Mouse (Mus musculus) spleen, adult 12 weeks (tissue): ENCODE data around the gene Iqschfp.

Experiments used
- DNase-seq: peaks from one replicate; pipeline ENCODE4 v3.0.0; 2022; ENCODE audit warnings: low spot score

Gene Iqschfp

DNA sequence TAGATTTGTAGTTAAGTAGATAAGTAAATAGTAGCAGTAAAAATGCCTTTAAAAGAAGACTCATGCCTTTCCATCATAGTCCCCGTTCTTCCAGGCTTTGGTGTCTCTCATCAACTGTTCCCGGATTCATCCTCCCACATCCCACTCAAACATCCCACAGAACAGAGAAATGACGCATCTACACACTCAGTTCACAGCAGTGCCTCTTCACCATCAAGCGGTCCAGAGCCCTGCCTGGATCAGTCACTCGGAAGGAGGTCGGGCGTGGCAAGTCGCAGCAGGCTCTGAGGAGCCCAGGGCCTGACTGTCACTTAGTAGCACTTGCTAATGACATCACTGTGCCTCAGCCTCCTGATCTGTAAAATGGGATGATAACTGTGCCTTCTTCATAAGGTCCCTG lies 714.7 kb downstream of the Iqschfp start:
- no peak for DNase-seq

DNA sequence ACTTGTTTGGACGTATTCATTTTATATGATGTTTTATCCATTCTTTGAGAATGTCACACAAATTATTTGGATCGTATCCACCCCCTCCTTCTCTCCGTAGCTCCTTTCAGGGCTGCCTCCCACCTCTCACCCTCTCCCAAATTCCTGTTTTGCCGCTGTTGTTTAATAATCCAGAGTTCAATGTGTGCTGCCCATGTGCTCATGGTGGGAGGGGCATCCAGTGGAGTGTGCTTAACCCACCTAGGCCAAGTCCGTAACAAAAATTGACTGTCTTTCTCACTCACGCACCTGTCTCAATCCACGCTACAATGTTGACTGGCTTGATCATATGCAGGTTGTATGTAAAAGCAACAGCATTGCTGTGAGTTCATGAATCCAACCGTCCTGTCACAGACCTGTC lies 715.3 kb downstream of the Iqschfp start:
- no peak for DNase-seq

DNA sequence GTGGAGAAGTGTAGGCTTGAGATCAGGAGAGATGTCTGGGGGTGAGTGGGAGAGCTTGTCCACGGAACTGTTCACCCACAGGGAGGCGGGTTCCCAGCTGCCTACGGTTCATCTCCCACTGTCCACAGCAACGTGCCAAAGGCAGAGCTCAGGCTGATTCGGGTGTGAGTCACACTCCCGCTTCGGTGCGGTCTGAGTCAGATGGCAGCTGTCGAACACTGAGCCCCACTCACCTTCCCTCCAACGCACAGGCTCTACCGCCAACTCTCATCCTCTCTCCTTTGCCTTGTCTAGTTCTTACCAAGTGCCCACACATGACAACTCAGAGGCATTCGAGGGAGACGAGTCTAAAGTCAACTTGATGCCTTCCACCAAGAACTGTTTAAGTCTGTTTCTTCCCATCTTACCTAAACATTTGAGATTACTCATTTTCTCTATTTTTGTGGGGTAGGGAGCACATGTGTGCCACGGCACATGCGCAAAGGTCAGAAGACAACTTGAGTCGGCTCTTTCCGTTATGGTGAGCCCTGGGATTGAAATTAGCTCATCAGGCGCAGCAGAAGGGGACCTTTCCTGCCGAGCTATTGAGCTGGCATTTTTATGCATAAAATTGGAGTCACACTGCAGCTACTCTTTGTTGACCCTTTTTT lies 716.9 kb downstream of the Iqschfp start:
- DNase-seq: no peak

DNA sequence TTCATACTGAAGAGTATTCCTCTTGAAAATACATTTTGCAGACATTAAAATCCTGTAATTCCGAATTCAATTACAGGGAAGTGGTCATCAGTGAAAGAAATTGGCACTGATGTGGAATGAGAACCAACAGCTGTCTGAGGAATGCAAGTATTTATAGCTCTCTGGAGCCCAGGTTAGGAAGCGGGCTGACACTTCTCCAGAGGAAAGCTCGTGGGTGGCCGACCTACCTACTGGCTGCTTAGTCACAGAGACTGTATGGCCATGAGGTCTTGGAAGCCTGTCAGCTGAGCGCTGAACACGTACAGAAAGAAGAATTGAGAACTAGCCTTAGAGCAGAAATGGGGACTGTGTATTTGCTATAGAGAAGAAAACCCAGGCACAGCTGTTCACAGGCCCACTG lies 718.0 kb downstream of the Iqschfp start:
- no peak for DNase-seq

DNA sequence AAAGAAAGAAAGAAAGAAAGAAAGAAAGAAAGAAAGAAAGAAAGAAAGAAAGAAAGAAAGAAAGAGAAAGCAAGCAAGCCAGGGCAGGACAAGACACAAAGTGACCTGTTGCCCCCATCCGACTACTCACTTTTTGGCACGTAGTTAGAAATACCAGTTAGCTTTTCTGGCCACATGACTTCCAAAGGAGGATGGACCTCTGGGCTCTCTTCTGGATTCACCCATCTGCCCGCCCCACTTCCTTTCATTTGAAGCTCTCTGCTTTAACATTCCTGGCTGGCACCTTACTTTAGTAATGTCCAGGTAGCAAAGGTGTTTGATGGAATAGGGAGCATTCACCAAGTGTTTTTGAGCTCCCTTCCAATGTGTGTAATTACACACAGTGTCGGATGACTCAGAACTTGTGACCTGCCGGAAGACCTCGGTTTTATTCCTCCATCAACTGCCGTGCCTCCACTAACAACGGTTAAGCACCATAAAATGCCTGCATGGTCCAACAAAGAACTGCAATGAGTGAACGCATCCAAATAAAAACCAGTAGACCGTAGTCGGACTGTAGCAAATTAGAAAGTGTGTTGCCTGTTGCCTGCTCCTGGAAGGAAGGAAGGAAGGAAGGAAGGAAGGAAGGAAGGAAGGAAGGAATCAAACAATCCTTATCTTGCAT lies 718.7 kb downstream of the Iqschfp start:
- DNase-seq: no peak

DNA sequence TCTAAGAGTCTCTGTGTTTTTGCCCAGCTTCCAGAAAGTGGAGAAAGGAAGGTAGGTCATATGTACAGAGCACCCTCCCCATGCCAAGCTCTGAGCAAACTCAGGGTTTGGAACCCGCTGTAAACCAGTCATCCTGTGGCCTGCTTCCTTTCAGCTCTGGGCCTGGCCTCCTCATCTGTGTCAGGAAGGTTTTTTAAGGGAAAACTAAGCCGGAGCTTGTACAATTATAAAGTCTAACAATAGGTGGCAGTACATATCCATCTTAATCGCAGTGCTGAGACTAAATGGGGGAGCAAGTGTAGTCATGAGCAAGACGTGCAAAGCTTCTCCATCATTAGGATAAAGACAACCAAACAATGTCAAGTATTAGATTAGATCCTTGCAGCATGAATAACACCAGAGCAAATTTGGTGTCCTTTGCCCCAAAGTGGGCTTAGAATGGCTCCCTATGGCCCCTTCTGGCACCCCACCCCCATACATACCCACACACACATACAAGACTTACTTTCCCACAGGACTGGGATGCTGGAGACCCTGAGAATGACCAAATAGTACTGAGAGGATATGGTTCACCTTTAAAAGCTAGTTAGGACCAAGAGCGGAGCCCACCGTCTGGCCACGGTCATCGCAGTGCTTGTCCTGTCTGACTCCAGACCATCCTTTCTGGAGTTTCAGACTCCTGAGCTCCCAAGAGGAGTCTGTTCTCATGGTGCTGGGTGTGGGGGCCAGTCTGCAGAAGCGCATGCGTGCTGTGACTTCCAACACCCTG lies 723.2 kb downstream of the Iqschfp start:
- DNase-seq: no peak

DNA sequence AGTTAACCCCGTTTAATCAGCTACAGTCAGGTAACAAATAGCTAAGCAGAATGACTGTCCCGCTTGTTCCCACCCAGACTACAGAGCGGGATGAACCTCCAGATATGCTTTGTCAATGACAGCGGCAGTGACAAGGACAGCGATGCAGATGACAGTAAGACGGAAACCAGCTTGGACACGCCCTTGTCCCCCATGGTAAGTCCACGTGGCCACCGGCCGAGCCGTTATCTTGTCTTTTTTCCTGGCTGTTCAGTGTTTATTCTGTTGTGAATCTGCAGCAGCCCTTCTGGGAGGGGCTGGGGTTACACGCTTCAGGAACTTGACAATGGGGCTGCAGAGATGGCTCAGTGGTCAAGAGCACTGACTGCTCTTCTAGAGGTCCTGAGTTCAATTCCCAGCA lies 724.3 kb downstream of the Iqschfp start:
- no peak for DNase-seq

DNA sequence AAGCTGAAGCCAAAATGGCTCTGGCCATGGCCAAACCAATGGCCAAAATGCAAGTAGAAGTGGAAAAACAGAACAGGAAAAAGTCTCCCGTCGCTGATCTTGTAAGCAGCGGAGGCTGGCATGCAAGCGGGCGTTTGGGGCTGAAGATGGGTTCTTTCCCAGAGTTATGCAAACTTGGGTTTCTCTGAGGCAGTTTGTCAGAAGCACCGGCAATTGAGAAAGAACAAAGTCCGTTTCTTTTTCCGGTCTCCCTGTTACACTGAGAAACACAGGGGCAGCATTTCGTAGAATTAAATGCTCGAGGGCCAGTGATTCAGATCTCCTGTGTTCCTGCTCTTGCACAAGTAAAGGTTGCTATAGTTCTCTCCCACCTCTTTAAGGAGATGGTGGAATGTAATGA lies 725.7 kb downstream of the Iqschfp start:
- DNase-seq: no peak

DNA sequence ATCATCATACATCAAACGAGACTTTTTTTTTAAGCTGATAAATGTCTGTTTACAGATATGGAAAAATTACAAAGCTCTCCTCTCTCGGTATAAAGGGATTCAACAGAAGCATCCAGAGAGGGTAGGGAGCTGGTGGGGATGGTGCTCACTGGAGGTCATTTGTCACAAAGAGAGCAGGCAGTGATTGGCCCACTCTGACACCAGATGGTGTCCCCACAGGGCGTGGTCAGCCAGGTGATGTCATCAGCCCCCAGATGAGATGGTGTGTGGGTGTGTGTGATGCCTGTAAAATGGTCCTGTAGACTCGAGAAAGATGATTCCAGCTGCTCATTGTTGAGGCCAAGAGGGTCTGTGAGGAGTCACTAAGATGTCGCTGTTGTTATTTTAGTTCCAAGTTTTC lies 727.1 kb downstream of the Iqschfp start:
- DNase-seq: no peak

DNA sequence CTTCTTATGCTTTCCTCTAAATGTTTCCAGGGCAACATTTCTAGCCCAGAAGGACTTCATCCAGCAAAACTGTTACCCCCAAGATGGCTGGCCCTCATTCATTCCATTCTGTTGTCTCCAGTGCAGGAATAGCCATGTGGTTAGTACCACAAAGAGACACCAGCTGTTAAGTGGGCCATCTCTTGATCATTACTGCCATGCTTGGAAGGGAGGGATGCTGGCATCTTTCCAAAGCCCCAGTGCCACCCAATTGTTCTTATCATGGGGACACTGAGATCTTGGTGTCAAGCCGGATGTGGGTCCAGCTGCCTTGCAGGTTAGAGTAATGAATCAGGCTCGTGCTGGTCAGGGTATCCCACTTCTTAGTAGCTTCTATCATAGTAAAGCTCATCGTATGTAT lies 729.9 kb downstream of the Iqschfp start:
- DNase-seq: no peak

DNA sequence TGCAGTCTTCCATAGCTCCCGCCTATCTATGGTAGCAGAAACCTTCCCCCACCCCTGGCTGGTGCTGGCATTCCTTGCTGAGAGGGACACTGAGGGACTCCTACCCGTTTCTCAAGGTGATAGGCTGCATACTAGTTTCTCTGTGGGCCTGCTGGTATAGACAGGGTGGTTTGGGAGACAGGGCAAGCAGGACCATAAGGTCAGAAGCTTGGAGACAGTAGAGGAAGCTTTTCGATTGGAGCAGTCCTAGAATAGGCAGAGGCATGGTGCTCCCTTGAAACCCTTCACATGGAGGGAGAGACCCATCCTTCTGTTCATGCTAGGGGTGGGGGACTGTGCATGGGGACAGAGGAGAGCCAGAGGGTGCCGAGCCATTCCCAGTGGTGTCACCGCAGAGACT lies 731.0 kb downstream of the Iqschfp start:
- no peak for DNase-seq

DNA sequence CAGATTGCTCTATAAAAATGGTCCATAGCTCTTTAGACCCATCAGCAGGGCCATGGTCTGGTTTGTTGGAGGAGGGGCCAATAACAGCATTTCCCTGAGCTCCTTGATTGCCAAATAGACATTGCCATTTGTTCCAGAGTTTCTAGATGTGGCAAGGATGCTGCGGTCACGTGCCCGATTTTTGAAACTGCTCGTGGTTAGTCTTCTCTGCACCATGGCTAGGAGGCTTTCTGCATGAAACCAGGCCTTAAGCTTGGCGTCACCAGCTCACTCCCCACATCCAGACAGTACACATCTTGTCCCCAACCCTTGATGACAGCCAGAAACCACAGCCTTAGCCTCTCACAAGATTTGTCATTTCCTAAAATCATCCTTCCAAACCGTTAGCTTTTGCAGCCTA lies 732.4 kb downstream of the Iqschfp start:
- no peak for DNase-seq

DNA sequence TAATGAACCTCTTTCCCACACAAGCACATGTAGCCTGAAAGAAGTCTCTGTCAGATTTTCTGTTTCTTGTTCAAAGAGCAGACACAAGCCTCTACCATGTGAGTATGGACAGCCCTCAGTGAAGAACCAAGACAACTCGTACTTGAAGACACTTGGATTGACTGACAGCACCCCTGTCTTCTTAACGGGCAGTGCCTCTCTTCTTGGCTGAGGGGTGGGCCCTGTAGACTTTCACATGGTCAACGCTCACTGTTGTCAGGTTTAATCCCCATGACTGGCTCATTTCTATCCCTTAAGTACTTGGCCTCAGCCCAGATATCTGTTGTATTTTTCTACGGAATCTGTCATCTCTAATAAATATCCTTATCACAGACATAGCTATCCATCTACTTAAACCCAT lies 738.2 kb downstream of the Iqschfp start:
- DNase-seq: no peak

DNA sequence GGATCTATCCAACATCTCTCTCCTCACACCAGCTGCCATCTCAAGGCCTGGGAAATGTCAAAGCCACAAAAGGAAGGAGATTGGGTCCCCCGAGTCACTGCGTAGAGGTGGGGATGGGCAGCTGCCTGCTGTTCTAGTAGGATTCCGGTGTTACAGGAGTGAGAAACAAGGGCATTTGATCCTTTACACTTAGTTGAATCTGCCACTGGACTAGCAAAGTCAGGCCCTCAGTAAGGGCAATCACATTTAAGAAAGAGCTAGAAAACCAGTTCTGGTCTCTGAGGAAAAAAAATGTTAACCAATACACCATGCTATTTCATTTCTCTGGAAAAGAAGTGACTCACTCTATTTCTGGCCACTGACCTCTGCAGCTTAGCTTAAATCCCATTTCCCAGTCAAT lies 738.8 kb downstream of the Iqschfp start:
- no peak for DNase-seq

DNA sequence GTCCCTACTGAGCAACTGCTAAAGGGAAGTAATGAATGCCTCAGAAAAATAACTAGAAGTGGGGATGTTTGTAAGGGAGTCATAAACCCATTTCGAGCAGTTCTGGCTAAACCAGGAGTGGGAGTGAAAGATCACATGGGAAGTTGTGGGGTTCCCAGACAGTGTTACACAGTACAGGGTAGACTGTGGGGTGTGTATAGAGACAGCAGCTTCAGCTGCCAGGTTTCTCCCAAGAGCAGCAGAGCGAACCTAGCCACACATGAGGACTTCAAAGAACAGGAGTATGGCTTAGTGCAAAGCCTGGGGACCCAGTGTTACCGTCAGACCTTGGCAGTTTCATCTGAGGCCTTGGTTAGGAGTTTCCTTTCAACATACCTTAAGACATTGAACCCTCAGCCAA lies 740.7 kb downstream of the Iqschfp start:
- no peak for DNase-seq

DNA sequence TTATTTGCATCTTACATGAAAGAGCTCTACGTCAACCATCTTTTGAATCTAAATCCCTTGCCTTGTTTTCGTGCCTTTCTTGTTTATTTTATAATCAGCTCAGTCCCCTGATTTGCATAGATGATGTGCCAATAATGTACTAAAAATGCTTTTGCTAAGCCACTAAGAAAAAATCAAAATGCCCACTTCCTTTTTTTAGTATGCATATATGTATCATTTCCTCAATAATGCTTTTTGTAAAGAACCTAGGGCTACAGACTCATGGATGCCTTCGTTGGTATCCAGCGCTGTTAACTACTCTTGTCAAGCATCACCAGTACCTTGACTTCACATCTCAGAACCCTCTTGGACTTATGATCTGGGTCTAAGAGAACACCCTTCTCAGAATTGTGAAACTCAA lies 741.5 kb downstream of the Iqschfp start:
- DNase-seq: no peak

DNA sequence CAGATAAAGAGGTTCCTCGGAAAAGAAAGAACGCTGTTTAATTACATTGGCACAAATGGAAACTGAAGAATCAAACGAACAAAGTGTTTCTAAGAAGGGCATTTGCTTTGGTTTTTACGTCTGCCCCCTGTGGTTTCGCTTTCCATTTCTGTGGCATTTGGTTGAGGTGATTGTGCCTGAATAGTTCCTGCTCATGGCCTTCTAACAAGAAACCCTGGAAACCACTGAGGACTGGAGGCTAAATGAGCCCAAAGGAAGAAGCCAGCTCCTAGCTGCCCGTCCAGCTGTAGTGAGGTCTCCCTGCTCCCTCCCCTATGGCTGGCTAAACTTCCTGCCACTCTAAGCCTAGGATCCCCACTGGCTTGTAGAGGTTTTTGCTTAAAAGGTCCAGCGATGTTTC lies 745.9 kb downstream of the Iqschfp start:
- no peak for DNase-seq

DNA sequence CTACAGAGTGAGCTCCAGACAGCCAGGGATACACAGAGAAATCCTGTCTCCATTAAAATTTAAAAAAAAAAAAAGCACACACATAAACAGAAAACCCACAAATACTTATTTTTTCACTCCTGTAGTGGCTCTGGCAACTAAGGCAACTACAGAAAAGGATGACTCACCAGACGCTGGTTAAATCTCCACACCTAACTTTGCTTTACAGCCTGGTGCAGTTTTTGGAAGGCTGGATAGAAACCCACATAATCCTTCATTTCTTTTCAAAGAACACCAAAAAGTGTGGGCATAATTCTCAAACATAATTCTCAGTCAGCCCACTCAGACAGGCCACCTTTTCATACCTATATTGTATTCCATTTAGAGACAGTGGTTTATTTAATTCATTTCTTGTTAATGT lies 746.7 kb downstream of the Iqschfp start:
- DNase-seq: no peak

DNA sequence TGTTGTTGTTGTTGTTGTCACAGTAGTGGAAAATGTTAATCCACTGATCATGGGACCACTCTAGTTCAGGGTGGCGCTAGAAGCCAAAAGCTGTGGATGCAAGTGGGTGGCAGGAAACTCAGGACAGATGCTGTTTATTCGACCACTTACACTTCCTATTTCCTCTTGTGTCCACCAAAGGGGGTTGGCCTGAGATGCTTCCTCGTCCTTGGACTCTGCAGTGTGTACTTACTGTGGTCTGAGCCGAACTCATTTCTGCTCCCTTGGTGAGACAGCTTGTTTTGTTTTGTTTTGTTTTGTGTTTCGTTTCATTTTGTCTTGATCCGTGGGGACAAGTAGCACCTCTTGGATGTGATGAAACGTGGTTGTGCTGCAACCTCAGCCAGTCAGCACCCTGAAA lies 750.9 kb downstream of the Iqschfp start:
- DNase-seq: no peak

DNA sequence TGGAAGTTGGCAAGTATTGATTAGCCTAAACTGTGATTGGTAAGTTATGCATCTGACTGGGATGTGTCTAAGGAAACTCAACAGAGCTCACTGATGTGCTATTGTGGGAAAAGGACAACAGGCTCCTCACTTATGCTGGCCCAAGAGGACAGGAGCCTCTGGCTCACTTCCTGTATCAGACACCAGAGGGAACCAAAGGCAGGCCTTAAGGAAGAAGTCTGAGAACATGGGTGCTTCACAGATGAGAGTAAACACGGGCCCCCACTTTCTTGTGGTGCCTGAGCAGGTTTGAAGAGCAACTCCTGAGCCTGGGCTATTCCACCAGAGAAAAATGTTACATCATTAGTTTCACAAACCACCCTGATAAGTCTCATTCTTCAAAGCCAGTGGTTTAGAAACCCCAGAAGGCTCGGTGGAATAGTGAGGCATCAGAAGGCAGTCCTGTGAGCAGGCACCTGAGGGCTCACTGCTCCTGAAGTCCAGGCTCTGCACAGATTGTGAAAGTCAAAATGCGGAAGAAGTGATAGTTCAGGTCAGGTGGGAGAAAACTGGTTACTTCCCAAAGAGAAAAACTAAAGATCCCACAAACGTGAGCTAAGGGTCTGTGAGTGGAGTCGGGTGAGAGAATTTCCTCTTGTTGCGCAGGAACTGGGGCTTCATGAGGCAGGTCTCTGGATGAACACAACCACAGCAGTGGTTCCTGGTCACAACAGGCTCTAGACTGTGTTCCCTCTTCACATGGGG lies 754.5 kb downstream of the Iqschfp start:
- no peak for DNase-seq

DNA sequence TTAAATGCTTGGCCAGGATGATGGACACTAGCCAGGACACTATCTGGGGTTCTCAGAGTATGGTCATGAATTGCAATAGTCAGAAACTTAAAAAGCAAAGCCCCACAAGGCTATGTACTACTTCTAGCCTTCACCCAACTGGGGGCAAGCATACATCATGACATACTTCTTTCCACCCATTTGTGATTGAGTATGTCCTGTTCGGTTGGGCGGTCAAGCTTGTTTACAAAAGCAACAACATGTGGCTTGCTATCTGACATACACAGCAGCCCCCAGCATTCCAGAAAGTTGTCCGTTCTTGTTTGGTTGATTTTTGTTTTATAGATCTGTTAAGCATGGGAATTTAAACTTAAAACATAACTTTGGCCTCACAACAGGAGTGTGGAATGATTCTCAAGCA lies 755.2 kb downstream of the Iqschfp start:
- no peak for DNase-seq

DNA sequence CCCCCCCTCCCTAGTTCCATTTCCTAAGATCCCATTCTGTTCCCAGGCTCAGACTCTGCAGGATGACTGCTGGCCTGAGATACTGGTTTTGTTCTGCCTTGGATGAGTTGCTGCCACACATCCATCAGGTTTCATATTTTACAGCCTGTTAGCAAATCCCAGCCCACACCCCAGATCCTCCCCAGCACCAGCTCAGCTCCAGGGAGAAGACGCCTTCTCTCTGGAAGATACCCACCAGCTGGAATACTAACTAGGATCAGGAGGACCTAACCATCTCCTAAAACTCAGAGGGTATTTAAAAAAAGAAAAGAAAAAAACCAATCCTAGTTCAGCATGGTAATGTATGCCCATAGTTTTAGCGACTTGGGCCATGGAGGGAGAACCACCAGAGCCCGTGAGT lies 758.2 kb downstream of the Iqschfp start:
- no peak for DNase-seq
